Mouse (Mus musculus): ENCODE measurements around the gene Nat8f7. TPM values are rescaled to one million over a fixed set of nuclear protein-coding genes. Genes with fewer than 3 reads are reported as not detected.
"Not testable (repeated sequence)": the region's sequence is repeated elsewhere in the genome, so short reads cannot be mapped to it uniquely, and the experiment has no call there.

Nat8f7 gene
- 0.11 TPM in 1 of 2 replicates, not detected in the other for polyA plus RNA-seq (2015; fragmentation: Nextera tagmentation; extraction: Ambion mirVana)

DNA sequence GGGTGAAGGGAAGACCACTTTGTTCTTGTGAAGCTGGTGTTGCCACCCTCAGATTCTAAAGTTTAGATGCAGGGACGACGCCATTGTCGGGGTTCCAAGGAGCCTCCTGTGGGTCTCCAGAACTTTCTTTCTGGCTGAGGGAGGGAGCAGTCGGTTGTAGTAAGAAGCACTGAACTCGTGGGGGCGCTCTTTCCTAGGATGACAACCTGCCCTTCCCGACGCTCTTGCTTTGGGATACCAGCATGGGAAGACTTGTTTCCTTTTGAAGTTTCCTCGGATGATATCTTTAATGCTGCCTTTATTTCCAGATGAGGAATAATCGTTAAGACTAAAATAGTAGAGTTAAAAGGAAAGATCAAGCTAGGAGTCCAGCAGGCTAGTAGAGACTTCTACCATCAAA, at the start of gene Nat8f7:
Nat8f7 (minus strand) TSS at position 101 of the 400 bp plus-strand sequence.
- ATAC-seq: not testable (repeated sequence)
- WGBS: 81% methylated on average over 9 of the region's 10 CpGs

DNA sequence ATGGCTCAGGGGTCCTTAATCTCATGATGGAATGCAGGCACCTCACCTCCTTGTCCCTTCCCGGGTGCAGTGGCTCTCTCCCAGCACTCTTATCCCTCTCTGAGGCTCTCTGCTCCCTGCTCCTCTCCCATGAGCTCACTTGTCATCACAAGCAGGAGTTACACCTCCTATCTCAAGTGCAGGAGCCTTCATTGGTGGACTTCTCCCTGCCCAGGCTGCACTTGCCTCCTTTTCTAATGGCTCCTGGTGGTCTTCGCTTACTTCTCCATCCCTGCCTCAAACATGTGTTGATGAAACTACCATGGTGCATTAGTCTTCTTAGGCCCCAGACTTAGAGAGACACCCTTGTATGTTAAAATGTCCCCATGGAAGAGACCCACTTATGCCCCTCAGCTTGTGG, 49.7 kb upstream of the Nat8f7 start:
- H3K9me3 ChIP-seq (ENCODE audit: control insufficient read depth, low read length); ATAC-seq: not testable (repeated sequence)

More for the DNA sequence above, at the start of gene Nat8f7:
- H3K4me2 ChIP-seq (ENCODE audit: low read length); H3K4me1 ChIP-seq (replicated peaks; ENCODE audit: control insufficient read depth, insufficient read depth, low read length); H3K4me3 ChIP-seq (replicated peaks; ENCODE audit: low read length); H3K36me3 ChIP-seq (ENCODE audit: control insufficient read depth, insufficient read depth); H3K27ac ChIP-seq (ENCODE audit: low read length); H3K9ac ChIP-seq (replicated peaks; ENCODE audit: low read depth, low read length); H3K9me3 ChIP-seq (ENCODE audit: control insufficient read depth, low read length); H3K27me3 ChIP-seq (replicated peaks; ENCODE audit: control insufficient read depth, insufficient read depth, low read length): not testable (repeated sequence)

DNA sequence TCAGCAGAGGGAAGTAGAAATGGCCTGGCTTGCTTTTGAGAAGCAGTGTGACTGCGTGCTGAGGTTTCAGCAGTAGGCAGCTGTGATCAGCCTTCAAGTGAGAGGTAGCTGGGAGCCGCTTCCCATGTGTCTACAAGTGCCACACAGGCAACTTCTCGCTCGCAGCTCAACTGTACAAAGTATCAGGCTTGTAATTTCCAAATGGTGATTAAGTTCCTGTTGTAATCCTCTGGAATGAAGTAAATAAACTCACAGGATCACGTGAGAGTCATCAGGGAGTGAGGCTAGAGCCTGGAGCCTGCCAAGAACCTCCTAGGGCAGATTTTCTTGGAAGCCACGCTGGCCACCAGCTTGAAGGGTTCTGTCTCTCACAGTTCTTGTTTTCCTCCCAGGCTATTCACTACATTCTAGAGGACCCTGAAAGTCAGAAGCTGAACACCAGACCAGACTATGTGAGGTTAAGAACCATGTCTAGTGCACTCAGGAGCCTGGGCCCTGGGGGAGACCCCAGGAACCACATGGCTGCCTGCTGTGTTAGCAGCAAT, 42.8 kb upstream of the Nat8f7 start:
- H3K36me3 ChIP-seq (ENCODE audit: control insufficient read depth, insufficient read depth); H3K27me3 ChIP-seq (replicated peaks; ENCODE audit: control insufficient read depth, insufficient read depth, low read length); H3K4me2 ChIP-seq (ENCODE audit: low read length); H3K9ac ChIP-seq (replicated peaks; ENCODE audit: low read depth, low read length); H3K4me3 ChIP-seq (replicated peaks; ENCODE audit: low read length); ATAC-seq; H3K27ac ChIP-seq (ENCODE audit: low read length); H3K9me3 ChIP-seq (ENCODE audit: control insufficient read depth, low read length); H3K4me1 ChIP-seq (replicated peaks; ENCODE audit: control insufficient read depth, insufficient read depth, low read length): not testable (repeated sequence)
- WGBS: 55% methylated on average over 2 of the region's 6 CpGs

More for the DNA sequence above, 49.7 kb upstream of the Nat8f7 start:
- H3K27ac ChIP-seq (ENCODE audit: low read length); H3K9ac ChIP-seq (replicated peaks; ENCODE audit: low read depth, low read length); H3K4me3 ChIP-seq (replicated peaks; ENCODE audit: low read length); H3K27me3 ChIP-seq (replicated peaks; ENCODE audit: control insufficient read depth, insufficient read depth, low read length); H3K4me1 ChIP-seq (replicated peaks; ENCODE audit: control insufficient read depth, insufficient read depth, low read length); H3K4me2 ChIP-seq (ENCODE audit: low read length); H3K36me3 ChIP-seq (ENCODE audit: control insufficient read depth, insufficient read depth): not testable (repeated sequence)
- WGBS: 100% methylated on average over 1 of the region's 2 CpGs

GRCm38 (mm10) chr6:85709607-85710006, 3.4 kb downstream of the Nat8f7 start:
- H3K36me3 ChIP-seq (ENCODE audit: control insufficient read depth, insufficient read depth); H3K4me2 ChIP-seq (ENCODE audit: low read length); H3K4me3 ChIP-seq (replicated peaks; ENCODE audit: low read length); H3K9me3 ChIP-seq (ENCODE audit: control insufficient read depth, low read length); H3K9ac ChIP-seq (replicated peaks; ENCODE audit: low read depth, low read length); H3K27ac ChIP-seq (ENCODE audit: low read length); H3K4me1 ChIP-seq (replicated peaks; ENCODE audit: control insufficient read depth, insufficient read depth, low read length); ATAC-seq; H3K27me3 ChIP-seq (replicated peaks; ENCODE audit: control insufficient read depth, insufficient read depth, low read length): not testable (repeated sequence)
- WGBS: 56% methylated on average over 1 of the region's 1 CpGs

- WGBS: 95% methylated on average over 5 of the region's 5 CpGs
Measured at GRCm38 (mm10) chr6:85709206-85709605, 3.8 kb downstream of the Nat8f7 start.

GRCm38 (mm10) chr6:85701943-85702342, 11.1 kb downstream of the Nat8f7 start:
- not testable (repeated sequence) for ATAC-seq; H3K9ac ChIP-seq (replicated peaks; ENCODE audit: low read depth, low read length); H3K4me1 ChIP-seq (replicated peaks; ENCODE audit: control insufficient read depth, insufficient read depth, low read length); H3K4me3 ChIP-seq (replicated peaks; ENCODE audit: low read length); H3K36me3 ChIP-seq (ENCODE audit: control insufficient read depth, insufficient read depth); H3K27ac ChIP-seq (ENCODE audit: low read length); H3K4me2 ChIP-seq (ENCODE audit: low read length); H3K9me3 ChIP-seq (ENCODE audit: control insufficient read depth, low read length); H3K27me3 ChIP-seq (replicated peaks; ENCODE audit: control insufficient read depth, insufficient read depth, low read length)
- WGBS: 79% methylated on average over 2 of the region's 4 CpGs

More at GRCm38 (mm10) chr6:85709206-85709605, 3.8 kb downstream of the Nat8f7 start:
- not testable (repeated sequence) for H3K9ac ChIP-seq (replicated peaks; ENCODE audit: low read depth, low read length); H3K36me3 ChIP-seq (ENCODE audit: control insufficient read depth, insufficient read depth); H3K4me3 ChIP-seq (replicated peaks; ENCODE audit: low read length); H3K27me3 ChIP-seq (replicated peaks; ENCODE audit: control insufficient read depth, insufficient read depth, low read length); ATAC-seq; H3K4me1 ChIP-seq (replicated peaks; ENCODE audit: control insufficient read depth, insufficient read depth, low read length); H3K27ac ChIP-seq (ENCODE audit: low read length); H3K4me2 ChIP-seq (ENCODE audit: low read length); H3K9me3 ChIP-seq (ENCODE audit: control insufficient read depth, low read length)

Small RNA genes within 50 kb of the gene (microRNA-seq; reads per million reads assigned to microRNA genes)
- not detected for gene Gm27317

Other genes starting within 250 kb of the Nat8f7 start
- gene Fbxo41, start 210.2 kb downstream of the Nat8f7 start, polyA plus RNA-seq (2015; fragmentation: Nextera tagmentation; extraction: Ambion mirVana): 7.4 and 9.5 TPM in 2 replicates
- 0.11 and 0.28 TPM in 2 replicates for gene Egr4, start 199.6 kb downstream of the Nat8f7 start, polyA plus RNA-seq (2015; fragmentation: Nextera tagmentation; extraction: Ambion mirVana)
- 4.8 and 6.2 TPM in 2 replicates for gene Alms1, start 125.7 kb downstream of the Nat8f7 start, polyA plus RNA-seq (2015; fragmentation: Nextera tagmentation; extraction: Ambion mirVana)
- 0.25 and 0.48 TPM in 2 replicates for gene Nat8f3, start 52.5 kb upstream of the Nat8f7 start, polyA plus RNA-seq (2015; fragmentation: Nextera tagmentation; extraction: Ambion mirVana)
- gene Nat8f6, start 107.7 kb upstream of the Nat8f7 start, polyA plus RNA-seq (2015; fragmentation: Nextera tagmentation; extraction: Ambion mirVana): not detected in 2 replicates
- not detected in 2 replicates for gene Nat8f5, start 107.8 kb upstream of the Nat8f7 start, polyA plus RNA-seq (2015; fragmentation: Nextera tagmentation; extraction: Ambion mirVana)
- not detected in 2 replicates for gene Nat8, start 118.9 kb upstream of the Nat8f7 start, polyA plus RNA-seq (2015; fragmentation: Nextera tagmentation; extraction: Ambion mirVana)
- not detected in 2 replicates for gene Nat8f2, start 156.0 kb upstream of the Nat8f7 start, polyA plus RNA-seq (2015; fragmentation: Nextera tagmentation; extraction: Ambion mirVana)
- gene Nat8f4, start 191.7 kb upstream of the Nat8f7 start, polyA plus RNA-seq (2015; fragmentation: Nextera tagmentation; extraction: Ambion mirVana): 6.3 and 6.5 TPM in 2 replicates
- 50.4 and 57.0 TPM in 2 replicates for gene Tprkb, start 198.7 kb upstream of the Nat8f7 start, polyA plus RNA-seq (2015; fragmentation: Nextera tagmentation; extraction: Ambion mirVana)
- 12.3 and 12.4 TPM in 2 replicates for gene Nat8f1, start 202.5 kb upstream of the Nat8f7 start, polyA plus RNA-seq (2015; fragmentation: Nextera tagmentation; extraction: Ambion mirVana)
- 42.4 and 56.3 TPM in 2 replicates for gene Dusp11, start 248.5 kb upstream of the Nat8f7 start, polyA plus RNA-seq (2015; fragmentation: Nextera tagmentation; extraction: Ambion mirVana)